Mouse (Mus musculus) intestine, postnatal 0 days (tissue): ENCODE results near the gene Fsip1. TPM values are rescaled to one million over a fixed set of nuclear protein-coding genes. Genes with fewer than 3 reads are reported as not detected.

Experiments used
- ATAC-seq: fragments of 200-750 bp; cut with Nextera tagmentation; 2 replicates; pipeline ENCODE4 v1.8.0; 2017; ENCODE audit warnings: mild to moderate bottlenecking, moderate TSS enrichment, moderate library complexity
- H3K27ac ChIP-seq: fragments of 300-500 bp; sonication (generic); 2 replicates; pipeline ENCODE4 v1.5.1; 2014; ENCODE audit warnings: mild to moderate bottlenecking, low read depth, low read length, moderate library complexity
- H3K27me3 ChIP-seq: fragments of 300-500 bp; sonication (generic); replicated peaks from 2 replicates; pipeline ENCODE4 v1.6.1; 2014; ENCODE audit warnings: low read length, mixed read lengths; ENCODE audit not compliant: control insufficient read depth, insufficient read depth
- H3K36me3 ChIP-seq: fragments of 300-500 bp; sonication (generic); 2 replicates; pipeline ENCODE4 v1.6.1; 2014; ENCODE audit warnings: mild to moderate bottlenecking, moderate library complexity; ENCODE audit not compliant: control insufficient read depth, insufficient read depth
- H3K4me1 ChIP-seq: fragments of 300-500 bp; sonication (generic); replicated peaks from 2 replicates; pipeline ENCODE4 v1.6.1; 2014; ENCODE audit warnings: antibody characterized with exemption, low read length, mixed read lengths; ENCODE audit not compliant: control insufficient read depth, insufficient read depth
- H3K4me2 ChIP-seq: fragments of 300-500 bp; sonication (generic); replicated peaks from 2 replicates; pipeline ENCODE4 v1.6.1; 2014; ENCODE audit warnings: low read depth, mild to moderate bottlenecking, moderate library complexity
- H3K4me3 ChIP-seq: fragments of 300-500 bp; sonication (generic); 2 replicates; pipeline ENCODE4 v1.5.1; 2014; ENCODE audit warnings: low read depth, low read length
- H3K9ac ChIP-seq: fragments of 300-500 bp; sonication (generic); 2 replicates; pipeline ENCODE4 v1.6.1; 2014; ENCODE audit warnings: mild to moderate bottlenecking, low read depth, low read length
- H3K9me3 ChIP-seq: fragments of 300-500 bp; sonication (generic); 2 replicates; pipeline ENCODE4 v1.6.1; 2016; ENCODE audit warnings: mixed run types; ENCODE audit not compliant: control insufficient read depth
- CTCF ChIP-seq: sonication (generic); IDR thresholded peaks from 2 replicates; pipeline ENCODE4 v1.5.1; 2016; ENCODE audit warnings: low read depth, mild to moderate bottlenecking, control low read depth, antibody characterized with exemption, moderate library complexity
- WGBS: fragments of 180-500 bp; shearing (Covaris S2); extraction: QIAGEN DNeasy Blood & Tissue Kit; methylation state at CpG from one replicate; pipeline ENCODE4 v1.1.7; 2014; 5-methylcytosine and 5-hydroxymethylcytosine counted together
- polyA plus RNA-seq: library from polyadenylated mRNA; unstranded; fragments of >200 nt; fragmentation: Nextera tagmentation; extraction: Ambion mirVana; gene quantifications from 2 replicates; pipeline ENCODE4 v1.2.1, GENCODE M21; 2015

Gene Fsip1
- polyA plus RNA-seq, 1 experiment from 2014 or later = 0.13 TPM

DNA sequence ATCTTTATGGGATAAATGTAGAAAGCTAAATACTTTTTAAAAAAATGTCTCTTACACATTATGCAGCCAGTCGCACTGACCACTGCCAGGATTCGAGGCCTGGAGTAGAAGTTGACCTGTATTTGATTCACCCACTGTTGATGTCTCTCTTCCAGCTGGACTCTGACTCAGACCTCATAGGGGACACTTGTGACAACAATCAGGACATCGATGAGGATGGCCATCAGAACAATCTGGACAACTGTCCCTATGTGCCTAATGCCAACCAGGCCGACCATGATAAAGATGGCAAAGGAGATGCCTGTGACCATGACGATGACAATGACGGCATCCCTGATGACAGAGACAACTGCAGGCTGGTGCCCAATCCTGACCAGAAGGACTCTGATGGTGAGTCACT, 134.5 kb downstream of the Fsip1 start:
- peaks cover 68% of the 10 kb centered on the region for H3K36me3 ChIP-seq
- H3K4me3 ChIP-seq = no peak overlapping the region
- no peaks in the 10 kb centered on the region for H3K9me3 ChIP-seq
- no peak overlapping the region for H3K9ac ChIP-seq
- TF ChIP-seq CTCF = no peak
- no peak for ATAC-seq
- H3K4me2 ChIP-seq = no peak overlapping the region
- WGBS = 95% methylated on average over 6 of the region's 6 CpGs
- H3K4me1 ChIP-seq = no peaks in the 10 kb centered on the region
- no peak overlapping the region for H3K27ac ChIP-seq
- no peaks in the 10 kb centered on the region for H3K27me3 ChIP-seq

- WGBS = 92% methylated on average over 7 of the region's 7 CpGs
- no peak for TF ChIP-seq CTCF
- no peak overlapping the region for H3K9ac ChIP-seq
- no peaks in the 10 kb centered on the region for H3K4me1 ChIP-seq
- H3K4me3 ChIP-seq = no peak overlapping the region
- H3K27ac ChIP-seq = no peak overlapping the region
- H3K4me2 ChIP-seq = no peak overlapping the region
- no peaks in the 10 kb centered on the region for H3K9me3 ChIP-seq
- peaks cover 76% of the 10 kb centered on the region for H3K36me3 ChIP-seq
- H3K27me3 ChIP-seq = no peaks in the 10 kb centered on the region
- ATAC-seq = no peak
Measured at GRCm38 (mm10) chr2:118120751-118121150, 136.0 kb downstream of the Fsip1 start.

DNA sequence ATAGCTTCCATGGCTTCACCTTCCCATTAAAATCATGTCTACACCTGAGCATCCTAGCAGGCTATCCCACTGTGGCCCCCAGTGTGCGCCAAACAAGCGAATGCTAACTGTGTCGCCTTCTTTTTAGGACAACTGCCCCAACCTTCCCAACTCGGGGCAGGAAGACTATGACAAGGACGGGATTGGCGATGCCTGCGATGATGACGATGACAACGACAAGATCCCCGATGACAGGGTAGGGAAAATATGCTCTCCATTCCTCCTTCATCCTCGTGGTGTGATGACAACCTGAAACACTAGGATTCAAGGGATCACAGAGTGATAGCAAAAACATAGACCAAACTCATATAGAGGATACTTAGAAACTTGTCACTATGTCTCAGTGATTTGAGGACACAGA, 136.7 kb downstream of the Fsip1 start:
- peaks cover 76% of the 10 kb centered on the region for H3K36me3 ChIP-seq
- H3K9ac ChIP-seq = no peak overlapping the region
- ATAC-seq = no peak
- H3K27ac ChIP-seq = no peak overlapping the region
- H3K4me3 ChIP-seq = no peak overlapping the region
- no peak overlapping the region for H3K4me2 ChIP-seq
- no peaks in the 10 kb centered on the region for H3K4me1 ChIP-seq
- 94% methylated on average over 11 of the region's 11 CpGs for WGBS
- no peaks in the 10 kb centered on the region for H3K27me3 ChIP-seq
- TF ChIP-seq CTCF = no peak
- H3K9me3 ChIP-seq = no peaks in the 10 kb centered on the region

GRCm38 (mm10) chr2:118119684-118120083, 137.1 kb downstream of the Fsip1 start:
- no peak for ATAC-seq
- H3K4me3 ChIP-seq = no peak overlapping the region
- peaks cover 78% of the 10 kb centered on the region for H3K36me3 ChIP-seq
- no peak overlapping the region for H3K4me2 ChIP-seq
- H3K9me3 ChIP-seq = no peaks in the 10 kb centered on the region
- no peaks in the 10 kb centered on the region for H3K27me3 ChIP-seq
- TF ChIP-seq CTCF = no peak
- H3K27ac ChIP-seq = no peak overlapping the region
- H3K4me1 ChIP-seq = no peaks in the 10 kb centered on the region
- H3K9ac ChIP-seq = no peak overlapping the region
- 98% methylated on average over 12 of the region's 12 CpGs for WGBS

DNA sequence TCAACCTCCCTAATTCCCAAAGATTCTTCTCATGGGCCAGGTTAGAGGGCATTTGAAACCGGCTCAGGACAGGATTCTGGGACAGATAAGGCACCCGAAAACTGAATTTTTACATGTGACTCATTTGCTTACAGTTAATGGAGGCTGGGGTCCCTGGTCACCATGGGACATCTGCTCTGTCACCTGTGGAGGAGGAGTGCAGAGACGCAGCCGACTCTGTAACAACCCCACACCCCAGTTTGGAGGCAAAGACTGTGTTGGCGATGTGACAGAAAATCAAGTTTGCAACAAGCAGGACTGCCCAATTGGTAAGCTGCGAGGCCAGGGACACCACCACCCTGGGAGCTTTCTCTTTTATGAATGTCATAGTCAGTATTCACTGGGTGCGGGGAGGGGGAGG, 138.3 kb downstream of the Fsip1 start:
- 93% methylated on average over 7 of the region's 7 CpGs for WGBS
- H3K9ac ChIP-seq = no peak overlapping the region
- H3K4me2 ChIP-seq = no peak overlapping the region
- no peak for TF ChIP-seq CTCF
- no peaks in the 10 kb centered on the region for H3K4me1 ChIP-seq
- H3K27ac ChIP-seq = no peak overlapping the region
- ATAC-seq = no peak
- no peaks in the 10 kb centered on the region for H3K9me3 ChIP-seq
- no peaks in the 10 kb centered on the region for H3K27me3 ChIP-seq
- H3K36me3 ChIP-seq = peaks cover 70% of the 10 kb centered on the region
- H3K4me3 ChIP-seq = no peak overlapping the region

DNA sequence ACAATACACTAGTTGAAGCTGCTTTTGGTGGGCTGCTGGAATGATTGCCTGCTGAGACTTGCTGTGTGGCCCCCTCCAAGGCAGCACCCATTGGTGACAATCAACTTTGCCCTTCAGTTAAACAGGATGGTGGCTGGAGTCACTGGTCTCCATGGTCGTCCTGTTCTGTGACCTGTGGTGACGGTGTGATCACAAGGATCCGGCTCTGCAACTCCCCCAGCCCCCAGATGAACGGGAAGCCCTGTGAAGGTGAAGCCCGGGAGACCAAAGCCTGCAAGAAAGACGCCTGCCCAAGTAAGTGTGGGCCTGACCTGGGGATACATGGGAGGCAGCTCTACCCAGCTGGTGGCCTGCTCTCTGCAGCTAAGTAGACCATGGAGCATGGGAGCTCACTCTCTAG, 138.7 kb downstream of the Fsip1 start:
- Histone ChIP-seq H3K4me3 (no peak overlapping the region), H3K27me3 (no peaks in the 10 kb centered on the region), H3K9me3 (no peaks in the 10 kb centered on the region), H3K36me3 (peaks cover 66% of the 10 kb centered on the region), H3K27ac (no peak overlapping the region), H3K4me2 (no peak overlapping the region), H3K9ac (no peak overlapping the region), H3K4me1 (no peaks in the 10 kb centered on the region)
- ATAC-seq = no peak
- no peak for TF ChIP-seq CTCF
- 87% methylated on average over 6 of the region's 6 CpGs for WGBS

GRCm38 (mm10) chr2:118117401-118117800, 139.4 kb downstream of the Fsip1 start:
- ATAC-seq = no peak
- Histone ChIP-seq H3K4me3 (no peak overlapping the region), H3K9me3 (no peaks in the 10 kb centered on the region), H3K36me3 (peaks cover 59% of the 10 kb centered on the region), H3K4me2 (no peak overlapping the region), H3K27ac (no peak overlapping the region), H3K4me1 (no peaks in the 10 kb centered on the region), H3K9ac (no peak overlapping the region), H3K27me3 (no peaks in the 10 kb centered on the region)
- no peak for TF ChIP-seq CTCF
- 49% methylated on average over 11 of the region's 11 CpGs for WGBS
